Mouse (Mus musculus) gastrocnemius, adult 2 months (tissue): Measurements from ENCODE around the gene Tead1. TPM values are rescaled to one million over a fixed set of nuclear protein-coding genes. Genes with fewer than 3 reads are reported as not detected.

ENCODE experiments used
- DNase-seq: peaks from one replicate; pipeline ENCODE4 v3.0.0; 2022
- H3K27ac ChIP-seq: fragments of 200-600 bp; 2 replicates; pipeline ENCODE4 v1.8.1; 2022; ENCODE audit warnings: mild to moderate bottlenecking
- H3K4me3 ChIP-seq: fragments of 200-600 bp; 2 replicates; pipeline ENCODE4 v1.8.1; 2022; ENCODE audit warnings: mild to moderate bottlenecking, moderate library complexity
- CTCF ChIP-seq: fragments of 200-600 bp; IDR thresholded peaks from 2 replicates; pipeline ENCODE4 v1.8.1; 2022; ENCODE audit warnings: antibody characterized with exemption, mild to moderate bottlenecking, moderate library complexity
- intact Hi-C: fragments of 180-260 bp; cut with DNase I; formaldehyde crosslinking; loops from one replicate; pipeline ENCODE4 v1.15.1; 2025
- total RNA-seq, 2 experiments: library from RNA; stranded (reverse); gene quantifications; 2 replicates each; pipeline ENCODE4 v1.2.3; 2021

The Tead1 gene
- total RNA-seq, 2 experiments from 2014 or later = 189 to 260 TPM

DNA sequence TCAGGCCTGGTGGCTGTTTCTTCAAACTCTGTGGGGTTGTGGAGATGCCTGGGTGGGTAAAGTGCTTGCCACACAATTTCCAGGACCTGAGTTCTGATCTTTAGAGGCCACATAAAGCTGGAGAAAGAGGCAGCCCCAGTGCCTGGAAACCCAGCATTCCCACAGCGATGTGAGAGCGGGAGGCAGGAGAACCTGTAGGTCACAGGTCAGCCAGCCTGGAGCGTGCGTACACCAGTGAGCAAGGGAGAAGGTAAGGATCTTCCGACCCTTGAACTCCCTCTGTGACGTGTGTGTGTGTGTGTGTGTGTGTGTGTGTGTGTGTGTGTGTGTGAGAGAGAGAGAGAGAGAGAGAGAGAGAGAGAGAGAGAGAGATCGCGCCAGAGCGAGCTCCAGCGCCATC, 14.4 kb downstream of the Tead1 start:
- Histone ChIP-seq H3K4me3 (no peak overlapping the region), H3K27ac (no peak overlapping the region)
- intact Hi-C loops = no loop called here
- no peak for TF ChIP-seq CTCF
- no peak for DNase-seq

- H3K27ac ChIP-seq = peak overlapping the region; percentile 91
- intact Hi-C loops = loop anchor here (5.0 kb wide), 1 partner anchor 46 kb away; no protein-coding TSS in a partner anchor
- DNase-seq = peak; percentile 58
- H3K4me3 ChIP-seq = peak overlapping the region; percentile 64
- TF ChIP-seq CTCF = no peak
Measured at GRCm38 (mm10) chr7:112696777-112697161, 17.7 kb downstream of the Tead1 start.

DNA sequence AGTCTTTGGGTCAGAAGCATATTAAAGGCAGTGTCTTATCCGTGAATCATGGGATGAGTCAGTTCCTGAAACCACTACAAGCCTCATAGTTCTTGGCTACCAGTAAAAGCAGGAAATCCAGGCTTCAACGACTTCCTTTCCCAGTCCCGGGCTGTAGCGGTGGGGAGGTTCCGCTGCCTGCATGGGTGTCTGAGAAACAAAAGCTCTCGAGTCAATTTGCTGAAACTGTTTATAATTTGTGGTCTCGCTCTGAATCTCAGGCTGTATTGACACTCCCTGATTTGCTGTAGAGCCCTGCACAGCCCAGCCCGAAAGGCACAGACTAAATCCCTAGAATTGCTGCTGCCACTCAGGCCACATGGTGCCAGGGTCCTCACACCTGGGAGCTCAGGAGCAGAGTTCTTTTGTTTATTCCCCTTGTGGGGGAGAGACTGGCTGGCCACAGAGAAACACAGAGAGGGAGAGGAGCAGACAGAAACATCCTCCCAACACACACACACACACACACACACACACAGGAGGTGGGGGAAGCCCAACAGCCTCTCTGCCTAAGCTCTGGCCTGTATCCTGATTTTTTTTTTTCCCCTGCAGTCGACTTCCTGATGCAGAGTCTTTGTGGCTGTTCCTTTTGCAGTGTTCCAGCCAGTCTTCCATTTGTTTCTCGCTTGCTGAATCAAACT, 18.2 kb downstream of the Tead1 start:
- intact Hi-C loops = loop anchor here (5.0 kb wide), 1 partner anchor 45 kb away; no protein-coding TSS in a partner anchor

GRCm38 (mm10) chr7:112700082-112700481, 21.0 kb downstream of the Tead1 start:
- no peak for TF ChIP-seq CTCF
- no peak overlapping the region for H3K4me3 ChIP-seq
- DNase-seq = no peak
- intact Hi-C loops = no loop called here
- no peak overlapping the region for H3K27ac ChIP-seq

More for the DNA sequence above, 18.2 kb downstream of the Tead1 start:
- Histone ChIP-seq H3K4me3 (peak overlapping the region; percentile 64), H3K27ac (peak overlapping the region; percentile 91)
- no peak for TF ChIP-seq CTCF
- DNase-seq = peak; percentile 68

GRCm38 (mm10) chr7:112703341-112703740, 24.2 kb downstream of the Tead1 start:
- TF ChIP-seq CTCF = no peak
- no peak for DNase-seq
- Histone ChIP-seq H3K27ac (no peak overlapping the region), H3K4me3 (no peak overlapping the region)
- intact Hi-C loops = loop anchor here (2.0 kb wide), 1 partner anchor 13 kb away; no protein-coding TSS in a partner anchor

DNA sequence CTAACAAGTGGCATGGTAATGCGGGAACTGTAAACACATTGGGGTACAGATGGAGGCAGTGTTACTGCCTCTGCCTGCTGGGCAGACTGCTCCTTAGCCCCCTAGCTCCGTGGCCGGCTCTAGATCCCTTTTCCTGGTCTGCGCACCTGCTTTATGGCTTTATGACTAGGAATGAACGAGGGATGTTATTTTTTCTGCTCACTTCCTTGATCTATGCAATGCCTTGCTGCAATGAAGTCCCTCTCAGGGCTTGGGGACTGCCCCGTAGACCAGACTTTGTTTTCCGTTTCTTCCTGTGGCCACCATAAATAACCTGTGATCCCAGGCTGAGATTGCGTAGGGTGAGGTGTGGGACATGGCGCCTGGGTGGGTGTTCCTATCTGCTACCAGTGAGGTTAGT, 26.8 kb downstream of the Tead1 start:
- DNase-seq = no peak
- H3K4me3 ChIP-seq = no peak overlapping the region
- intact Hi-C loops = no loop called here
- H3K27ac ChIP-seq = no peak overlapping the region
- TF ChIP-seq CTCF = no peak

GRCm38 (mm10) chr7:112706756-112707155, 27.6 kb downstream of the Tead1 start:
- intact Hi-C loops = no loop called here
- Histone ChIP-seq H3K27ac (no peak overlapping the region), H3K4me3 (no peak overlapping the region)
- no peak for DNase-seq
- no peak for TF ChIP-seq CTCF

DNA sequence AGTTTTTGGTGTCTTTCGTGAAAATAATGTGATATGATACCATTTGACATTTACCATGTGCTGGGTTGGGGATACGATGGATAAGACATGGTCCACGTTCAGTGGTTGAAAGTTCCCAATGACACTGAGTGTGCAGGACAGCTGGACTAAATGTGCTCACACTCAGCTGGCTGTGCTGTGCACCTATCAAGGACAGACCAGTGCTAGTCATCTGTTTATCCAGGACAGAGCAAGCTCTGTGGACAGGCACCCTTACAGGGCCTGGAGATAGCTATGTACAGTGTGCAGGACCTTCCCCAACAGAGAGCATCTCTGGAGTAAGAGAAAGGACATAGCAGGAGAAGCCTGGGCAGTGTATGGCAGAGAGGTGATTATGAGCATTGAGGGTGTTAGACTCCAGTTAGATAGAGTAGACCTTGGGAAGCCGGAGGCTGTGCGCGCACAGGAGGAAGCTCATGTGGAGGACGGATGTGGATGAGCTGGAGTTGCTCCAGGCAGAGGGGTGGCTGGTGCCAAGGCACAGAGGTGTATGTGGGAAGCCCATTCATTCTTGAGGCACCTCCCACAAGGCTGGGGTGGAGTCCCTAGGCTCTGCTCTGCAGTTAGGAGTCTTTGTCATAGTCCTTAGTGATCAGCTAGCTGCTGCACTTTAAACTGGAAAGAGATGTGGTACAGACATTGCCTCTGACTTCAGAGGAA, 31.4 kb downstream of the Tead1 start:
- Histone ChIP-seq H3K27ac (no peak overlapping the region), H3K4me3 (no peak overlapping the region)
- TF ChIP-seq CTCF = no peak
- DNase-seq = no peak
- intact Hi-C loops = no loop called here

DNA sequence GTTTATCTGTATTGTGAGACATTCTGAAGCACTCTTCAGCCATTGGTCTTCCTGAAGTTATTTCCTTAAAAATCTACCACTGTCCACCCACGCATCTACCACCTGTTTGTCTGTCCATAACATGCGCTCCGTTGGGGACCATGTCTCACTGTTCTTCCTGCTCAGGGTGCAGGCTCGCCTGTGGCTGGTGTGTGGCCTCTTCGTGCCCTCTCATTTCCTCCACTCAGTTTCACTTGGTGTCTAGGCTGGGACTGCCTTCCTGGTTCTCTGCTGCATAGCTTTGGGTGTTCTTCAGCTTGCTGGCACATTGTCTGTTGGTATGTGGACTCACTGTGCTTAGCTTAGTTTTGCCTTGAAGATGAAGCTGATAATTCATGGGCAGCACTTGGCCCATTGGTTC, 32.9 kb downstream of the Tead1 start:
- no peak for DNase-seq
- no peak for TF ChIP-seq CTCF
- Histone ChIP-seq H3K27ac (no peak overlapping the region), H3K4me3 (no peak overlapping the region)
- intact Hi-C loops = no loop called here

DNA sequence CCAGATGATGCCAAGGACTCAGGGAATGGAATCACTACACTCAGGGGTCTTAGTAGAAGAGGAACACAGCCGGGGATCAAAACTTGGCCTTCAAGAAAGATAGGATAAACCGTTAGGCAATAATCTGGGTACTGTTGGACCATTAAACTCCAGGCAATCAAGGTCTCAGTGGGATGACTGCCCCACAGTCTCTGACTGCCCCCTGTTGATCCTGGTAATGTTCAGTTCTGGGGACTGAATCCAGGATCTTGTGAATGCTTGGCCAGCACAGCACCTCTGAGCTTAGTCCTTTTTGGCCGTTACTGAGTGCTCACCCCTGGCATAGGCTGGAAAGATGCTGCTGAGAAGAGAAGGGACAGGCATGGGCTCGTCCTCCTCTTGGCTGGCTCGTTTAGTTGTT, 34.4 kb downstream of the Tead1 start:
- DNase-seq = peak; percentile 40
- intact Hi-C loops = no loop called here
- Histone ChIP-seq H3K4me3 (no peak overlapping the region), H3K27ac (no peak overlapping the region)
- peak; percentile 49 for TF ChIP-seq CTCF

GRCm38 (mm10) chr7:112714783-112715182, 35.7 kb downstream of the Tead1 start:
- intact Hi-C loops = no loop called here
- DNase-seq = no peak
- TF ChIP-seq CTCF = no peak

GRCm38 (mm10) chr7:112716701-112717100, 37.6 kb downstream of the Tead1 start:
- Histone ChIP-seq H3K27ac (no peak overlapping the region), H3K4me3 (no peak overlapping the region)
- DNase-seq = no peak
- intact Hi-C loops = loop anchor here (2.0 kb wide), 1 partner anchor 14 kb away; no protein-coding TSS in a partner anchor
- no peak for TF ChIP-seq CTCF

More at GRCm38 (mm10) chr7:112714783-112715182, 35.7 kb downstream of the Tead1 start:
- no peak overlapping the region for H3K27ac ChIP-seq
- H3K4me3 ChIP-seq = no peak overlapping the region

DNA sequence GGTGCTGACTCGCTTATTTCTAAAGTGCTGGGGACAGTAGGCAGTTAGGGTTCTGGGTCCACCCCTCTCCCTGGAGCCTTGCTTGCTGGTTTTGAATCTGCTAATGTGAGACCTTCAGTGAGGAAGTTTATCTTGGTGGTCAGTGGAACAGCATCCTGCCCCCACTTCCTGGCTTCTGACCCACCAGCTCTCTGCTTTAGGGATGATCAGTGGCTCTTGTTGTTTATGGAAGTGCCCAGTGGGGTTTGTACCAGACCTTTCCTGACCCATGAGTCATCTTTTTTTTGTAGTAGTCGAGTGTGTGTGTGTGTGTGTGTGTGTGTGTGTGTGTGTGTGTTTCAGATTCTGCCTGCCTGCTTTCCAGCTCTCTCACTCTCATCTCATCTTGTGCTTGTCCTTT, 38.6 kb downstream of the Tead1 start:
- H3K4me3 ChIP-seq = no peak overlapping the region
- no peak for TF ChIP-seq CTCF
- intact Hi-C loops = loop anchor here (2.0 kb wide), 1 partner anchor 15 kb away; no protein-coding TSS in a partner anchor
- peak; percentile 30 for DNase-seq
- H3K27ac ChIP-seq = peak overlapping the region; percentile 20; the same call in 1 of the 2 replicates
